Mouse (Mus musculus) adrenal gland, adult 2 months (tissue): ENCODE results near the gene Tfe3. TPM values are rescaled to one million over a fixed set of nuclear protein-coding genes. Genes with fewer than 3 reads are reported as not detected.
A peak's percentile ranks its signal among the peaks of the same experiment; 100 is the strongest.
"Not testable (repeated sequence)": the region's sequence is repeated elsewhere in the genome, so short reads cannot be mapped to it uniquely, and the experiment has no call there.

ENCODE experiments used
- DNase-seq: peaks from one replicate; pipeline ENCODE4 v3.0.0; 2021
- long read RNA-seq: library from polyadenylated mRNA; stranded (forward); transcript quantifications from one replicate; pipeline ENCODE4 v2.0.0, GENCODE M21; 2021
- polyA plus RNA-seq: library from polyadenylated mRNA; depleted of rRNA; stranded (reverse); fragments of >200 nt; gene quantifications from 2 replicates; pipeline ENCODE4 v1.2.3, GENCODE M21; 2012; rRNA removed
- total RNA-seq, 2 experiments: library from RNA; stranded (reverse); gene quantifications; 2 replicates each; pipeline ENCODE4 v1.2.3; 2021

Tfe3 gene
- total RNA-seq (10 to 100 TPM; 45.4 to 59.2 TPM), polyA plus RNA-seq (40.7 and 41.3 TPM in 2 replicates)
- long read RNA-seq, transcript Tfe3-202 (9 exons, 3,163 nt), result minor isoform, 5 of 36 reads
- long read RNA-seq, transcript Tfe3-201 (10 exons, 3,277 nt), result major isoform, 13 of 36 reads
- long read RNA-seq, partial matches to known transcripts, result 3 of 36 reads
- long read RNA-seq, other reads (novel, unspliced or antisense), result 11 of 36 reads

GRCm38 (mm10) chrX:7762137-7762920, at the start of gene Tfe3:
Tfe3 (plus strand) TSS chrX:7762560.
- peak; percentile 95 for DNase-seq

- DNase-seq, result not testable (repeated sequence)
These were observed 48.6 kb upstream of the Tfe3 start for GRCm38 (mm10) chrX:7713764-7714134.

GRCm38 (mm10) chrX:7714135-7714899, 48.0 kb upstream of the Tfe3 start, which contains the start of gene Wdr45:
Wdr45 (plus strand) TSS chrX:7714333.
- DNase-seq, result peak; percentile 93

- not testable (repeated sequence) for DNase-seq
These were observed 46.3 kb upstream of the Tfe3 start for GRCm38 (mm10) chrX:7716058-7716457.

GRCm38 (mm10) chrX:7721514-7722281, 40.7 kb upstream of the Tfe3 start, which contains the start of gene Gm45208:
Gm45208 (plus strand) TSS chrX:7722245.
- DNase-seq, result peak; percentile 79

GRCm38 (mm10) chrX:7722282-7722611, 40.1 kb upstream of the Tfe3 start:
- no peak for DNase-seq

- no peak for DNase-seq
These were observed 39.7 kb upstream of the Tfe3 start for GRCm38 (mm10) chrX:7722691-7723090.

- no peak for DNase-seq
These were observed 38.2 kb upstream of the Tfe3 start for GRCm38 (mm10) chrX:7724135-7724534.

GRCm38 (mm10) chrX:7725841-7726240, 36.5 kb upstream of the Tfe3 start:
- no peak for DNase-seq

- peak; percentile 50 for DNase-seq
These were observed 35.2 kb upstream of the Tfe3 start for GRCm38 (mm10) chrX:7727176-7727575.

- DNase-seq, result peak; percentile 87
These were observed 34.0 kb upstream of the Tfe3 start, which contains the start of gene Praf2 for GRCm38 (mm10) chrX:7728215-7728921. Praf2 (plus strand) TSS chrX:7728439.

GRCm38 (mm10) chrX:7728922-7729265, 33.5 kb upstream of the Tfe3 start:
- no peak for DNase-seq

- peak; percentile 68 for DNase-seq
These were observed 28.7 kb upstream of the Tfe3 start for GRCm38 (mm10) chrX:7733571-7734156.

- DNase-seq, result no peak
These were observed 22.9 kb upstream of the Tfe3 start for GRCm38 (mm10) chrX:7739336-7740081.

- DNase-seq, result no peak
These were observed 22.1 kb upstream of the Tfe3 start for GRCm38 (mm10) chrX:7740082-7740819.

GRCm38 (mm10) chrX:7741103-7741502, 21.3 kb upstream of the Tfe3 start:
- DNase-seq, result no peak

GRCm38 (mm10) chrX:7743470-7743869, 18.9 kb upstream of the Tfe3 start:
- no peak for DNase-seq

- DNase-seq, result no peak
These were observed 17.4 kb upstream of the Tfe3 start for GRCm38 (mm10) chrX:7744940-7745339.

GRCm38 (mm10) chrX:7745429-7745828, 16.9 kb upstream of the Tfe3 start:
- DNase-seq, result no peak
